21 mouse cellular contexts compared by ENCODE assay signal in genomic region chr2:132923290-132924085, GRCm38 (mm10). TPM values are rescaled to one million over a fixed set of nuclear protein-coding genes. Genes with fewer than 3 reads are reported as not detected.
A peak's percentile ranks its signal among the peaks of the same experiment; 100 is the strongest.
DNase-seq lines count a peak whose midpoint lies in the region; ATAC-seq and TF ChIP-seq lines count a peak whose summit lies in the region.
"Had no signal": no experiment of that assay in that cellular context is flagged by ENCODE, and none has a peak within 500 bp of the region (broad histone marks: within the 10 kb centered on the region; RNA-seq: fewer than 3 reads in every experiment).

No protein-coding gene starts in this region.

- no peak for TF ChIP-seq CTCF in kidney, postnatal 0 days (IDR thresholded peaks at IDR 0.05; ENCODE audit: low read depth)
- TF ChIP-seq CTCF in small intestine, adult 2 months (IDR thresholded peaks at IDR 0.05; ENCODE audit: extremely low read depth, insufficient read length, insufficient replicate concordance, low read depth, low read length): no peak

- H3K4me2 ChIP-seq in liver, embryonic 11.5 days: no peak overlapping the region
- no peak overlapping the region for H3K4me2 ChIP-seq in intestine, embryonic 16.5 days (ENCODE audit: low read depth, low read length)
- no peak overlapping the region for H3K4me2 ChIP-seq in kidney, postnatal 0 days (ENCODE audit: low read length)
- H3K4me2 ChIP-seq: heart, embryonic 12.5 days; limb, embryonic 15.5 days had no signal

- no peak overlapping the region for H3K27ac ChIP-seq in liver, embryonic 11.5 days (ENCODE audit: low read depth, low read length)
- peak overlapping the region; percentile 89 for H3K27ac ChIP-seq in intestine, embryonic 16.5 days (ENCODE audit: low read length)
- H3K27ac ChIP-seq in kidney, postnatal 0 days: peak overlapping the region; percentile 77
- H3K27ac ChIP-seq in small intestine, adult 2 months (ENCODE audit: insufficient read depth, low read depth, low read length): peak overlapping the region; percentile 99
- H3K27ac ChIP-seq: hindbrain, embryonic 10.5 days; layer of hippocampus, adult 2 months; limb, embryonic 15.5 days; midbrain, embryonic 10.5 days had no signal

- DNase-seq in liver: peak; percentile 16
- DNase-seq in liver, embryonic 11.5 days (ENCODE audit: low spot score): no peak
- peak; percentile 44 for DNase-seq in kidney, postnatal 0 days (ENCODE audit: low spot score)
- no peak for DNase-seq in testis, postnatal 14 days (ENCODE audit: low spot score)
- DNase-seq in heart, postnatal 10 days: no peak
- DNase-seq in thymus, postnatal 25 days: no peak
- DNase-seq: adrenal gland, adult 8-10 months; cerebellum, adult 8-10 months; embryo, embryonic 11 days; thymus, postnatal 14 days had no signal

- no peak for ATAC-seq in liver, embryonic 11.5 days (replicated peaks; ENCODE audit: low FRiP score)
- peak; percentile 93 for ATAC-seq in intestine, embryonic 16.5 days
- peak; percentile 84 for ATAC-seq in kidney, postnatal 0 days (replicated peaks; ENCODE audit: low FRiP score, low read depth)

- H3K9me3 ChIP-seq in liver, embryonic 11.5 days (ENCODE audit: control insufficient read depth, low read length): no peaks in the 10 kb centered on the region
- no peaks in the 10 kb centered on the region for H3K9me3 ChIP-seq in intestine, embryonic 16.5 days (ENCODE audit: control insufficient read depth, low read length)
- H3K9me3 ChIP-seq in kidney, postnatal 0 days (replicated peaks; ENCODE audit: low read length): no peaks in the 10 kb centered on the region
- H3K9me3 ChIP-seq: heart, embryonic 12.5 days; hindbrain, embryonic 10.5 days; limb, embryonic 15.5 days; midbrain, embryonic 10.5 days had no signal

- no peak for TF ChIP-seq POLR2A in small intestine, adult 2 months (IDR thresholded peaks at IDR 0.05; ENCODE audit: low read depth, low read length)

- intact Hi-C loops in heart, postnatal 10 days (cut with DNase I): no loop called here

- no peak overlapping the region for H3K4me3 ChIP-seq in liver, embryonic 11.5 days (ENCODE audit: low read depth, low read length)
- H3K4me3 ChIP-seq in intestine, embryonic 16.5 days (ENCODE audit: low read length): no peak overlapping the region
- no peak overlapping the region for H3K4me3 ChIP-seq in kidney, postnatal 0 days (replicated peaks; ENCODE audit: low read depth, low read length)
- no peak overlapping the region for H3K4me3 ChIP-seq in small intestine, adult 2 months (ENCODE audit: low read depth, low read length)
- H3K4me3 ChIP-seq: erythroblast, embryonic 14.5 days; heart, embryonic 12.5 days; hindbrain, embryonic 10.5 days; layer of hippocampus, adult 2 months; limb, embryonic 15.5 days; midbrain, embryonic 10.5 days had no signal

- H3K27me3 ChIP-seq in liver, embryonic 11.5 days (replicated peaks; ENCODE audit: control insufficient read depth, insufficient read depth, low read length): no peaks in the 10 kb centered on the region
- no peaks in the 10 kb centered on the region for H3K27me3 ChIP-seq in intestine, embryonic 16.5 days (replicated peaks; ENCODE audit: control insufficient read depth, insufficient read depth, low read length)
- H3K27me3 ChIP-seq in kidney, postnatal 0 days (ENCODE audit: insufficient read depth, low read length): no peaks in the 10 kb centered on the region
- no peaks in the 10 kb centered on the region for H3K27me3 ChIP-seq in small intestine, adult 2 months (ENCODE audit: control insufficient read depth, insufficient read depth, low read length)
- H3K27me3 ChIP-seq: heart, embryonic 12.5 days; limb, embryonic 15.5 days had no signal

- no peaks in the 10 kb centered on the region for H3K4me1 ChIP-seq in liver, embryonic 11.5 days (replicated peaks; ENCODE audit: control insufficient read depth, insufficient read depth, low read length)
- H3K4me1 ChIP-seq in intestine, embryonic 16.5 days (ENCODE audit: control insufficient read depth, insufficient read depth, low read length): 0 out of 2 replicates have a peak, but pooled peaks cover 5% of the 10 kb centered on the region
- no peaks in the 10 kb centered on the region for H3K4me1 ChIP-seq in kidney, postnatal 0 days (replicated peaks; ENCODE audit: insufficient read depth, low read length)
- peaks cover 9% of the 10 kb centered on the region; the same call in 1 of the 2 replicates for H3K4me1 ChIP-seq in small intestine, adult 2 months (ENCODE audit: control insufficient read depth, insufficient read depth, insufficient read length, low read length)
- H3K4me1 ChIP-seq: limb, embryonic 15.5 days had no signal

- WGBS in liver, embryonic 11.5 days: 38% methylated on average over 8 of the region's 8 CpGs
- WGBS in intestine, embryonic 16.5 days: 41% methylated on average over 8 of the region's 8 CpGs
- WGBS in kidney, postnatal 0 days: 45% methylated on average over 8 of the region's 8 CpGs
- WGBS in small intestine, adult 2 months: 20% methylated on average over 8 of the region's 8 CpGs

- no peak overlapping the region for H3K9ac ChIP-seq in liver, embryonic 11.5 days (ENCODE audit: low read depth, low read length)
- H3K9ac ChIP-seq in intestine, embryonic 16.5 days (ENCODE audit: low read depth, low read length): no peak overlapping the region
- H3K9ac ChIP-seq in kidney, postnatal 0 days (ENCODE audit: low read depth, low read length): no peak overlapping the region
- H3K9ac ChIP-seq: heart, embryonic 12.5 days; limb, embryonic 15.5 days had no signal

- no peaks in the 10 kb centered on the region for H3K36me3 ChIP-seq in liver, embryonic 11.5 days (ENCODE audit: control insufficient read depth, insufficient read depth, low read length)
- no peaks in the 10 kb centered on the region; the same call in 1 of the 2 replicates for H3K36me3 ChIP-seq in intestine, embryonic 16.5 days (ENCODE audit: control insufficient read depth, insufficient read depth, low read length)
- no peaks in the 10 kb centered on the region for H3K36me3 ChIP-seq in kidney, postnatal 0 days (ENCODE audit: insufficient read depth, low read length)
- H3K36me3 ChIP-seq in small intestine, adult 2 months (ENCODE audit: control insufficient read depth, insufficient read depth, low read length): peaks cover 10% of the 10 kb centered on the region
- H3K36me3 ChIP-seq: heart, embryonic 12.5 days; hindbrain, embryonic 10.5 days; limb, embryonic 15.5 days; midbrain, embryonic 10.5 days had no signal

RNA-seq across cellular contexts. Expression of gene Fermt1, which starts 22.2 kb away (rescaled TPM):
- polyA plus RNA-seq in liver, embryonic 11.5 days (2014; fragmentation: Nextera tagmentation; extraction: Ambion mirVana): 0.60 and 0.71 TPM in 2 replicates
- polyA plus RNA-seq in intestine, embryonic 16.5 days (2015; fragmentation: Nextera tagmentation; extraction: Ambion mirVana): 52.0 and 53.2 TPM in 2 replicates
- polyA plus RNA-seq in kidney, postnatal 0 days (2015; fragmentation: Nextera tagmentation; extraction: Ambion mirVana): 21.8 and 22.5 TPM in 2 replicates
- 11.2 and 19.7 TPM in 2 replicates for polyA plus RNA-seq in small intestine, adult 2 months (2012; rRNA removed)
- not detected for total RNA-seq in heart, postnatal 10 days (2021)
- total RNA-seq: adrenal gland, adult 8-10 months; CH12.LX; gastrocnemius, postnatal 4 days; neutrophil, adult 5-6 weeks had no signal
- polyA plus RNA-seq: heart, embryonic 12.5 days had no signal

RNA-seq across cellular contexts. Expression of gene Lrrn4, which starts 42.8 kb away (rescaled TPM):
- polyA plus RNA-seq in liver, embryonic 11.5 days (2014; fragmentation: Nextera tagmentation; extraction: Ambion mirVana): 3.2 and 3.9 TPM in 2 replicates
- polyA plus RNA-seq in intestine, embryonic 16.5 days (2015; fragmentation: Nextera tagmentation; extraction: Ambion mirVana): 7.9 and 10.0 TPM in 2 replicates
- polyA plus RNA-seq in kidney, postnatal 0 days (2015; fragmentation: Nextera tagmentation; extraction: Ambion mirVana): 0.45 and 0.54 TPM in 2 replicates
- 0.74 and 4.0 TPM in 2 replicates for polyA plus RNA-seq in small intestine, adult 2 months (2012; rRNA removed)
- total RNA-seq in heart, postnatal 10 days (2021): 10 to 100 TPM in 1 of 2 experiments, 1 to 10 TPM in 1; 7.0 to 11.7 TPM
- total RNA-seq: CH12.LX had no signal
- polyA plus RNA-seq: erythroblast, embryonic 14.5 days had no signal

Comparison
In these comparisons a context has a peak if more than half of its experiments do, and no peak if none do; other contexts are left out.
1. DNase-seq: peak in liver (single experiment) and kidney, postnatal 0 days (single experiment); none in liver, embryonic 11.5 days (single experiment), testis, postnatal 14 days (single experiment), heart, postnatal 10 days (0 of 2) and thymus, postnatal 25 days (single experiment).